Mouse (Mus musculus) embryonic facial prominence, embryonic 14.5 days (tissue): ENCODE measurements around the gene Lpgat1. TPM values are rescaled to one million over a fixed set of nuclear protein-coding genes. Genes with fewer than 3 reads are reported as not detected.

Experiments used
- ATAC-seq: fragments of 200-750 bp; cut with Nextera tagmentation; 2 replicates; pipeline ENCODE4 v1.8.0; 2017; ENCODE audit warnings: low read depth, moderate number of reproducible peaks, moderate TSS enrichment
- DNase-seq: peaks from one replicate; pipeline ENCODE4 v3.0.0-alpha.2; 2015; ENCODE audit warnings: low spot score
- H3K27ac ChIP-seq: fragments of 300-500 bp; sonication (generic); replicated peaks from 2 replicates; pipeline ENCODE4 v1.5.1; 2014; ENCODE audit warnings: low read depth, mild to moderate bottlenecking, low read length, moderate library complexity
- H3K27me3 ChIP-seq: fragments of 300-500 bp; sonication (generic); replicated peaks from 2 replicates; pipeline ENCODE4 v1.6.1; 2014; ENCODE audit warnings: low read length; ENCODE audit not compliant: control insufficient read depth, insufficient read depth
- H3K36me3 ChIP-seq: fragments of 300-500 bp; sonication (generic); 2 replicates; pipeline ENCODE4 v1.6.1; 2014; ENCODE audit warnings: low read length, mixed read lengths; ENCODE audit not compliant: control insufficient read depth, insufficient read depth
- H3K4me1 ChIP-seq: fragments of 300-500 bp; sonication (generic); 2 replicates; pipeline ENCODE4 v1.6.1; 2014; ENCODE audit warnings: antibody characterized with exemption, low read length; ENCODE audit not compliant: control insufficient read depth, insufficient read depth
- H3K4me2 ChIP-seq: fragments of 300-500 bp; sonication (generic); 2 replicates; pipeline ENCODE4 v1.6.1; 2014; ENCODE audit warnings: low read depth, mild to moderate bottlenecking, low read length, moderate library complexity, mixed read lengths
- H3K4me3 ChIP-seq: fragments of 300-500 bp; sonication (generic); 2 replicates; pipeline ENCODE4 v1.5.1; 2014; ENCODE audit warnings: low read depth, mild to moderate bottlenecking, low read length
- H3K9ac ChIP-seq: fragments of 300-500 bp; sonication (generic); 2 replicates; pipeline ENCODE4 v1.6.1; 2014; ENCODE audit warnings: low read depth, mild to moderate bottlenecking, low read length, moderate library complexity, mixed read lengths
- H3K9me3 ChIP-seq: fragments of 300-500 bp; sonication (generic); 2 replicates; pipeline ENCODE4 v1.6.1; 2016; ENCODE audit warnings: low read length; ENCODE audit not compliant: control insufficient read depth
- WGBS: fragments of 180-500 bp; shearing (Covaris S2); extraction: QIAGEN DNeasy Blood & Tissue Kit; methylation state at CpG from one replicate; pipeline ENCODE4 v1.1.7; 2014; 5-methylcytosine and 5-hydroxymethylcytosine counted together
- polyA plus RNA-seq: library from polyadenylated mRNA; unstranded; fragments of >200 nt; fragmentation: Nextera tagmentation; extraction: Ambion mirVana; gene quantifications from 2 replicates; pipeline ENCODE4 v1.2.1, GENCODE M21; 2014

The Lpgat1 gene
- polyA plus RNA-seq, 1 experiment from 2014 or later, result 35.8 TPM

DNA sequence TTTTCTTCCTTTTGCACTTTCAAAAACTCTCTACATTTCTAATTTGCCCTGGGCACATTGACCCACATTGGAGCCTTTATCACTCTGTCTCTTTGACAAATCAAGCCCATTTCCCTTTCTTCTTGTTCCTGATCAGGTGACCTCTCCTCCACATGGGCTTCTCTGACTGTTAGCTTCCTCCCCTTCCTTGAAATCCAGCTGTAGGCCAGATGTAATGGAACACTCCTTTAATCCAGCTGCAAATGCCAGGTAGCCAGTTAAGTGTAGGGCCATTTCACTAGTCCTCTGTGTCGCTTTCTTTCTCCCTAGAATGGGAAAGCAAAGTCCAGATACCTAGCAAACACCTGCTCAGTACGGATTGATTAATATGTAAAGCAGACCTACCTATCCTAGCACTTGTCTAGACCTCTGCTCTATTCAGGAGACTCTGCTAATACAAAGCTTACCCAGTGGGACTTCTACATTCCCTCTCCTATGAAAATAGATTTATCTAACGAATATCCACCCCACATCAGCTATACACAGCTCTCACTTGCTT, 11.0 kb upstream of the Lpgat1 start:
- H3K4me2 ChIP-seq, result no peak overlapping the region
- no peak overlapping the region for H3K4me3 ChIP-seq
- DNase-seq, result no peak
- H3K27ac ChIP-seq, result no peak overlapping the region
- H3K9ac ChIP-seq, result no peak overlapping the region
- ATAC-seq, result no peak
- H3K36me3 ChIP-seq, result no peaks in the 10 kb centered on the region
- no peaks in the 10 kb centered on the region for H3K27me3 ChIP-seq
- H3K4me1 ChIP-seq, result no peaks in the 10 kb centered on the region
- no peaks in the 10 kb centered on the region for H3K9me3 ChIP-seq
- 57% methylated on average over 3 of the region's 3 CpGs for WGBS

DNA sequence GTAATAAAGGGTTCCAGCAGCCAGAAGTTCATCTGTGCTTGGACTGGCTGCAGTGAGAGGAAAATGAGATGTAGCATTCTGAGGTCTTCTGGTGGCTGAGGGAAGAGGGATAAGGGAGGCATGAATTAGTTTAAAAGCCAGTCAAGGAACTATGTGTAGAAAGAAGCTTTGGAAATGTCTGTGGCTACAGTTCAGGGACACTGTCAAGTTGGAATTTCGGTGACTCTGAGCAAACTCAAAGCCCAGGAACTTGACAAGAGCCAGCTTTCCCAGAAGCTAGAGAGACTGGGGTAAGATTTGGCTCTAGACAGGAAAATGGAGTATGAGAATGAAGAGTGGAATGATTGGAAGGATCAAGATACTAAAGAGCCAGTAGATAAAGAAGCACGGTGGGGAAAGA, 7.8 kb upstream of the Lpgat1 start:
- Histone ChIP-seq H3K9ac (no peak overlapping the region), H3K27ac (no peak overlapping the region), H3K4me3 (no peak overlapping the region), H3K9me3 (no peaks in the 10 kb centered on the region), H3K4me2 (no peak overlapping the region), H3K4me1 (no peaks in the 10 kb centered on the region), H3K27me3 (no peaks in the 10 kb centered on the region), H3K36me3 (no peaks in the 10 kb centered on the region)
- ATAC-seq, result no peak
- DNase-seq, result no peak
- WGBS, result 82% methylated on average over 2 of the region's 2 CpGs

DNA sequence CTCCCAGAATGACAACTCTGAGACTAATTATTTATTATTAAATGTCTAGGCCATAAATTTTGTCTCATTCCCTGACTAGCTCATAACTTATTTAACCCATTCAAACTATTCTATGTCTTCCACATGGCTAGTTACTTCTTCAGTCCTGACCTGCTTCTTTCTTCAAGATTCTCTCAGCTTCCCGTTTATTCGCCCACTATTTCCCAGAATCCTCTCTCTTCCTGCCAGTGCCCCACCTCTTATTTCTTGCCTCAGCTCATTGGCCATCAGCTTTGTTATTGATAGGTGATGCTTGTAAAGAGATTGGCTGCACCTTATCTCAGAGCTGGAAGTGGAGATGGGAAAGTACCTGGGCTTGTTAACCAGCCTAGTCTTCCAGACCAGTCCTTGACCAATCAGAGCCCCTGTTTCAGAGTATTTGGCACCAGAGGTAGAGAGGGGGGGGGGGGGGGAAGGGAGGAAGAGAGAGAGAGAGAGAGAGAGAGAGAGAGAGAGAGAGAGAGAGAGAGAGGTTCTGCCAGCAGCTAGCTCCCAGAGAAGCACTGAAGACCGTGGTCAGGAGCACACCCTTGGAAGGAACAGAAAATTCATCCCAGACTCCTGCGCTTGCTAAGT, 5.3 kb upstream of the Lpgat1 start:
- 77% methylated on average over 4 of the region's 4 CpGs for WGBS
- Histone ChIP-seq H3K9ac (no peak overlapping the region), H3K4me1 (no peaks in the 10 kb centered on the region), H3K27me3 (no peaks in the 10 kb centered on the region), H3K36me3 (no peaks in the 10 kb centered on the region), H3K4me2 (no peak overlapping the region), H3K4me3 (no peak overlapping the region), H3K9me3 (no peaks in the 10 kb centered on the region), H3K27ac (no peak overlapping the region)
- no peak for ATAC-seq
- no peak for DNase-seq

DNA sequence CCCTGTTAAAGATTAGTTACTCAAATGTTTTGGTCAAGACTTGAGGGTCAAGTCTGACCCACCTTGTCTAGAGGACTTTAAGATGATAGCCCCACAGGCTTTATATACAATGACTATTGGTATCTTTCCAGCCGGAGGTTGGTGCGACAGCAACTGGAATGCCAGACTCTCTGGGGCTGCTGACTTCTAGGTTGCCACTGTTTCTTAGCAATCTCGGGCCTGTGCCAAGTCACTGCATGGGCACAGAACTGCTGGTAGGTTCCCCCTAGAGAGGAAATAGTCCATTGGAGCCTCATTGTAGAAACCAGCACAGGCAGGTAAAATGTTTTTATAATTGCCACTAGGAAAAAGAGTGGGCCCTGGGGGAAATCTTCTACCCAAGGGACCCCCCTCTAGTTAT, 3.8 kb upstream of the Lpgat1 start:
- Histone ChIP-seq H3K9ac (no peak overlapping the region), H3K27me3 (no peaks in the 10 kb centered on the region)
- WGBS, result 68% methylated on average over 3 of the region's 3 CpGs

DNA sequence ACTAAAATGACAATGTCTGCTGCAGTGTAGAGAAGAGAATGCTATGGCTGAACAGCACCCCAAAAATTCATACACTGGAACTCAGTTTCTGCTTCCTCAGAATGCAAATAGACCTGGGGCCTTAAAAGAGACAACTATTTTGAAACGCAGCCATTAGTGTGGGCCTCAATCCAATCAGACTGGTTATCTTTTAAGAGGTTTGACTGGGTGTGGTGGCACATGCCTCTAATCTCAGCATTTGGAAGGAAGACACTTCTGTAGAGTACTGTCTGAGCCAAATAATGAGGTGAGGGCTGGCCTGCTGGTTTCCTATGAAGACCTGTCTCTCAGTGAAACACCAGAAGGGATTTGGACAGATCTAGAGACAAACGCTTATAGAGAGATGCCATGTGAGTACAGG, 2.5 kb upstream of the Lpgat1 start:
- 82% methylated on average over 2 of the region's 2 CpGs for WGBS
- Histone ChIP-seq H3K27ac (no peak overlapping the region), H3K9ac (no peak overlapping the region), H3K4me3 (no peak overlapping the region), H3K27me3 (no peaks in the 10 kb centered on the region), H3K36me3 (no peaks in the 10 kb centered on the region), H3K4me2 (no peak overlapping the region), H3K4me1 (peaks cover 3% of the 10 kb centered on the region; the same call in 1 of the 2 replicates), H3K9me3 (no peaks in the 10 kb centered on the region)
- DNase-seq (no peak), ATAC-seq (no peak)

More for the DNA sequence above, 3.8 kb upstream of the Lpgat1 start:
- DNase-seq (peak; percentile 41), ATAC-seq (no peak)
- no peaks in the 10 kb centered on the region for H3K36me3 ChIP-seq
- no peaks in the 10 kb centered on the region for H3K9me3 ChIP-seq
- H3K4me1 ChIP-seq, result no peaks in the 10 kb centered on the region
- H3K27ac ChIP-seq, result no peak overlapping the region
- H3K4me3 ChIP-seq, result no peak overlapping the region
- H3K4me2 ChIP-seq, result no peak overlapping the region

DNA sequence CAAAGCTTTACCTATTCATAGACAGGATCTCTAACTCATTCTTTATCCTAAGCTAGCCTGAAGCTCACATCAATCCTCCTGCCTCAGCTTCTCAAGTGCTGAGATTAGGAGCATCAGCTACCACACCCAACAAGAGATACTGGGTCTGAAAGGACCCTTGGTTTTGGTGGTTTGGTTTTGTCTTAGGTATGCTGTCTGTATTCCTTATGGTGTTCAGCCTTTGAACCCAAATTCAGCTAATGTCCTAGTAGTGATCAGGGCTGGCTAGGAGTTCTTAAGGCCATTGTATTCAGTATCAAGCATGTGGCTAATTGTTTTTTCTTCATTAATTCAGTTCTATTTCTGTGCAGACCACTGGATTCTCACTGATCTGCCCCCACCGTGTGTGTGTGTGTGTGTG, 493 bp upstream of the Lpgat1 start:
- ATAC-seq (no peak), DNase-seq (no peak)
- Histone ChIP-seq H3K9me3 (no peaks in the 10 kb centered on the region), H3K27ac (peak overlapping the region; percentile 92), H3K4me3 (peak overlapping the region; percentile 81), H3K27me3 (no peaks in the 10 kb centered on the region), H3K9ac (peak overlapping the region; percentile 96; the same call in 1 of the 2 replicates), H3K4me1 (peaks cover 3% of the 10 kb centered on the region; the same call in 1 of the 2 replicates), H3K36me3 (peaks cover 7% of the 10 kb centered on the region; the same call in 1 of the 2 replicates), H3K4me2 (peak overlapping the region; percentile 81)
- WGBS, result 13% methylated on average over 1 of the region's 1 CpGs

DNA sequence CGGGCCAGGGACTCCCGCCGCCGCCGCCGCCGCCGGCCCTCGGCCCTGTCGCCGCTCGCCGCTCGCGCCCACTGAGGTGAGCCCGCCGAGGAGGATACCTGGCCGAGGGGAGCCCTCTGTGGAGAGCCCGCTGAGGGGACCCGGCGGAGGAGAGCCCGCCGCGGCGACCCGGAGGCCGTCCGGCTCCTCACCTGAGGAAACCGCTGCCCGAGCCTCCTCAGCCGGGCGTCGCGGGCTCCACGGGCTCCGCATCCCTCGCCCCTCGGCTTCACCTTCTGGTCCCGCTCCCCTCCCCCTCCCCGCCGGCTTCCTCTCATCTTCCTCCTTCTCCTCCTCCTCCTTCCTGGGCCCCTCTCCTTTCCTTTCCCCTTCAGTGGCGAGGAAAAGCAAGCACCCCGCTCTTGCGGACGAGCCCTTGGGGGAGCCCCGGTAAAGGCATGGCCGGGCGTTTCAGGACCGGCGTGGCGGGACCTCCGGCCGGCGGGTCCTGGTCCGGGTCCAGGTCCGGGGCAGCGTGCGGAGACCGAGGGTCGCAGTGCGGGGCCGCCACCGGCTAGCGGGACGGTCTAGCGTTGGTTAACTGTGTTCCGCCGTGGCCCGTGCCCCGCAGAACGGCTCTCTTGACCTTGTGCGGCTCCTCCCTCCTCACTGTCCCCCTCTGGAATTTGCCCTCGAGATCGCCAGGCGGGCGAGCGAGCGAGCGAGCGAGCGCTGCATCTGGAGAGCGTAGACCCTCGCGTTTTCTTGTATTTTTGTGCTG, 1.1 kb downstream of the Lpgat1 start:
- WGBS, result 1% methylated on average over 34 of the region's 84 CpGs
- Histone ChIP-seq H3K27me3 (no peaks in the 10 kb centered on the region), H3K4me2 (peak overlapping the region; percentile 81), H3K9me3 (no peaks in the 10 kb centered on the region), H3K4me1 (peaks cover 3% of the 10 kb centered on the region; the same call in 1 of the 2 replicates), H3K4me3 (peak overlapping the region; percentile 81), H3K9ac (peak overlapping the region; percentile 96), H3K27ac (peak overlapping the region; percentile 92), H3K36me3 (peaks cover 21% of the 10 kb centered on the region)
- ATAC-seq (peak; percentile 32), DNase-seq (peak; percentile 40)

DNA sequence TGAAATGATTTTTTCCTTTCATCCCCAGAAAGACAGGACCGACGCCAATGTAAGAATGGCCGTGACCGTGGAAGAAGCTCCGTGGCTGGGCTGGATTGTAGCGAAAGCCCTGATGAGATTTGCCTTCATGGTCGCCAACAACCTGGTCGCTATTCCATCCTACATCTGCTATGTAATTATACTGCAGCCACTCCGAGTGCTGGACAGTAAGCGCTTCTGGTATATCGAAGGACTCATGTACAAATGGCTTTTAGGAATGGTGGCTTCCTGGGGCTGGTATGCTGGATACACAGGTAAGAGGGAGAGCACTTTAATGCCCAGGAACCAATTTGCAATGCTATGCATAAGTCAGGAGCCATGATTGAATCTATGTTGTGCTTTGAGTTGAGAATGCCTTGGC, 1.7 kb downstream of the Lpgat1 start:
- peak overlapping the region; percentile 81 for H3K4me2 ChIP-seq
- H3K9me3 ChIP-seq, result no peaks in the 10 kb centered on the region
- peaks cover 3% of the 10 kb centered on the region; the same call in 1 of the 2 replicates for H3K4me1 ChIP-seq
- no peak overlapping the region for H3K27ac ChIP-seq
- WGBS, result 11% methylated on average over 11 of the region's 11 CpGs
- peak overlapping the region; percentile 81 for H3K4me3 ChIP-seq
- H3K27me3 ChIP-seq, result no peaks in the 10 kb centered on the region
- peak overlapping the region; percentile 96 for H3K9ac ChIP-seq
- H3K36me3 ChIP-seq, result peaks cover 27% of the 10 kb centered on the region
- ATAC-seq (no peak), DNase-seq (no peak)
